Mouse (Mus musculus) cerebellum, adult 11 months (tissue): Measurements from ENCODE around the gene Slc26a11.

ENCODE experiments used
- DNase-seq: peaks from one replicate; pipeline ENCODE4 v3.0.0; 2022

Gene Slc26a11

GRCm38 (mm10) chr11:119355443-119356385 is at the start of gene Slc26a11, which contains the start of gene Sgsh:
Gene Slc26a11, plus strand, starts transcription at chr11:119355557.
Gene Sgsh, minus strand, starts transcription at chr11:119355536.
- DNase-seq = peak; percentile 77

DNA sequence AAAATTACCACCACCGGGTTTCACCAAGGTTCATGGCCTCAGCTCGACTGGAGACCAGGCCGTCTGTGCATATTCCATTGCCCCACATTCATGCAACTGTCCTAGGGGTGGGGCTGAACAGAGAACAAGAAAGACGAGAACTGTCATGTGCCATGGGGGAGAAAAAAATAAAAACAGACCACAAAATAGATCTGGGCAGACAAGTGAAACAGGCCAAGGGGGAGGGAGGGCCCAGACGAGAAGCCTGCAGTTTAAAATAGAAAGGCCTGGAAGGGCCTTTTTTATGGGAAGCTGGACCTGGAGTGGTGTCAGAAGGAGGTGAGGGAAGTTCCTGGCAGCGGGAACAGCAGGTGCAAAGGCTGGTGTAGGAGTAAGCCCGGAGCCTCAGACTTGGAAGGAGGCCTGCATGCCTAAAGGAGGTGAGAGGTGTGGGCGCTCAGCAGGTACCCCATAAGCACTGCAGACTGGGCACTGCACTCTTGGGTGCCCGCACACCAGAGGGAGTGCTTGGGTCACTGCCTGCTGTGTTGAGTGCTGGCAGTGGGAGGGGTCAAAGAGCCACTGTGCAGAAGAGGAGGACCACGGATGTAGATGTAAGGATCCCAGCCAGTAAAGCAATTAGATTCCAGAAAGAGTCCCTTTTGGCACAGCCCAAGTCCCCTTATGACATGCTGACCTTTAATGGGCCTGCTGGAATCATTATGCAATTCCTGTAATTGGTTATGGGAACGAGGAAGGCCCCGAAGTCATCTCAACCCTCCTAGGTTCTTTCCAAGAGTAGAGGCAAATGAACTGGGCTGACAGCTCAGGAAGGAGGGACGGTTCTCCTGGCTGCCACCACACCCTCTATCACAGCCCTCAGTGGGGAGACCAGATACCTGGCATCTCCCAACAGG is 48.3 kb upstream of the Slc26a11 start:
- no peak for DNase-seq

DNA sequence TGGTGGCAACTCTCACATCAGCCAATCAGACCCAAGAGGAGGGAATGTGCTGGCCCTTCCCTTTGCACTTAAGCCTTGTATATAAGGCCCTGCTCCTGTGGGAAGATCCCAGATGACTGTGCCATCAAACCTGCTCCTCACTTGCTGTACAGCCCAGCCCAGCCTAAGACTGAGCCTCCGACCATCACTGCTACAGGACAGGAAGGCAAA is 47.8 kb upstream of the Slc26a11 start, which contains the start of gene Card14:
Gene Card14 (plus strand): TSS at position 111 of the 210 bp plus-strand sequence.
- no peak for DNase-seq

- no peak for DNase-seq
These were observed 47.4 kb upstream of the Slc26a11 start for GRCm38 (mm10) chr11:119307916-119308315.

- no peak for DNase-seq
These were observed 44.7 kb upstream of the Slc26a11 start for GRCm38 (mm10) chr11:119310621-119311020.

DNA sequence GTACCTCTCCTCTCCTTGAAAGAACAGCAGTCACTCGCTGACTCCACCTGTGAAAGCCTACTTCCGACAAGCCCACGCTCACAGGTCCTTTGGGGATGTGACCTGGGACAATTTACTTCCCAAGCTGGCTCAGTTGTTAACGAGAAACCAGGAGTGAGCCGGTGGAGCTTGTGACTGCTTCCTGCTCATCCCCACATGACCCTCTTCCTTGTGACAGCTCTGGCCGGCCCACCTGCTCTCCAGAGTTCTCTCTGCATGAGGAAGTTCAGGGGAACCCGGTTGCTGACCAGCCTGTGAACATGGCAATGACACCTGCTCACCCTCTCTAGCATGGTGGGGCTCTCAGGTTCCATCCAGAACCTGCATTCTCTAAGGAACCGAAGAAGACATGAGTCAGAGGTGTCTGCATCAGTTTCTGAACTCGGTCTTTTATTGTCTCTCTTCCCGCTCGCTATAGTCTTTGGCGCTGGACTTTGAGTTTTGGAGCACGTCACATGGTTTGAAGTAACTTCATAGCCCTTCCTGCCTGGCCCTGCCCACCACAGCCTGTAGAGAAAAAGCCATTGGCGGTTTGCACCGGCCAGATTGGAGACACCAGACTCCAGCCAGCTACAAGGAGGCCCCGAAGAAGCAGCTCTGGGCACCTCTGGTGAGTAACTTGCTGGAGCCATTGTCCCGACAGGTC is 41.0 kb upstream of the Slc26a11 start:
- no peak for DNase-seq

DNA sequence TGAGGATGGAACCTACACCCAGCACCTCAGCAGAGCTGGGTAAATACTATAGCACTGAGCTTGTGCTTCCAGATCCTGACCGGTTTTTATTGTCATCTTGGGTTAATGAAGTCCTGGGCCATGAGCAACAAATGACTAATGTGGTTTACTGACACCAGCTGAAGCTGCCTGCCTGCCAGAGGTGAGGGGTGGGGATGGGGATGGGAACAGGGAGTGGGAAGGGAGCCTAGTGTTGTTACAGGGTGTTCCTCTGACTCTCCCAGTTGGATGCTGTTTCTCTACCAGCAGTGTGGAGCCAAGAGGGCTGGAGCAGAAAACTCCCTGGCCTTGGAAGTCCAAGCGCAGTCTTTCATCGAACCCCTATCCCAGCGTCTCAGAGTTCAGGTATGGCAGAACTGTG is 38.6 kb upstream of the Slc26a11 start:
- no peak for DNase-seq

DNA sequence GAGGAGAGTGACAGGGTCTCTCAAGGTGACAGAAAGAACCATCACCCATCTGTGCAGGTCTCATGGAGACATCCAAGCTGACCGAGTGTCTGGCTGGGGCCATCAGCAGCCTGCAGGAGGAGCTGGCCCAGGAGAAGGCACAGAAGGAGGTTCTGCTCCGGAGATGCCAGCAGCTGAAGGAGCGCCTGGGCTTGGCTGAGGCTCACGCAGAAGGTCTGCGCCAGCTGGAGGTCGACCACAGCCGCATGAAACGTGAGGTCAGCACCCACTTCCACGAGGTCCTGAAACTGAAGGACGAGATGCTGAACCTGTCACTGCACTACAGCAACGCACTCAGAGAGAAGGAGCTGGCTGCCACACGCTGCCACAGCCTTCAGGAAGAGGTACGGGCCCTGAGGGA is 32.8 kb upstream of the Slc26a11 start:
- DNase-seq = no peak

DNA sequence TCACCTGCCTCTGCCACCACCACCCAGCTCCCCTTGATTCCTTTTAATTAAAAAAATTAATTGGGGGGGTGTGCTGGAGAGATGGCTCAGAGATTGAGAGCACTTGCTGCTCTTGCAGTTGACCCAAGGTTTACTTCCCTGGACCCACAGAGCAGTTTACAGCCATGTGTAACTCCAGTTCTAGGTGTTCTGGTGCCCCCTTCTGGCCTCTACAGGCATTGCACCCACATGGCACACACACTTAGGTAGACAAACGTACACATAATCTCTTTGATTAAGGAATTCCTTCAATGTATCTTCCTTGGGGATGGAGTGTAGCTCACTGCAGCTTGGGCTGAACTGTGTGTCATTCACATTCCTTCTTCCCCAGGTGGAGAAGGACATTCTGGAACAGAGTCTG is 30.3 kb upstream of the Slc26a11 start:
- DNase-seq = no peak

GRCm38 (mm10) chr11:119330592-119330991 is 24.8 kb upstream of the Slc26a11 start:
- no peak for DNase-seq

GRCm38 (mm10) chr11:119331970-119332369 is 23.4 kb upstream of the Slc26a11 start:
- DNase-seq = no peak

GRCm38 (mm10) chr11:119338271-119339059 is 16.9 kb upstream of the Slc26a11 start:
- DNase-seq = no peak

DNA sequence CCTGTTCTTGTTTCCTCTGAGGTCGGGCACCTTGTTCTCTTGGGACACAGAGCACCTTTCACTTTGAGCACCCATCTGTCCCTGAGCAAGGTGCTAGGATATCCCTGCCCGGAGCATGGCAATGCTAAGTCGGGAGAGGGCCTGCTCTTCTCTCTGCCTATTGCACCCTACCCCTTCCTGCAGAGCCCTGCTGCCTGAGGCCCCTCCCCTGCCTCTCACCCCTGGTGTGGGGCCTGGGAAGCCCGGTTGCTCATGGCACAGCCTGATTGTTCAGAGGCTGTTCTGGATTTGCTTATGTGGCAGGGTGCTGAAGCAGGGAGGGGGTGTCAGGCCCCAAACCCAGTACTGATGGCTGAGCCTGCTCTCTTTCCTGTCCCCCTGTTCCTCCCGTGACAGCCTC is 16.2 kb upstream of the Slc26a11 start:
- no peak for DNase-seq

- peak; percentile 55 for DNase-seq
These were observed 15.7 kb upstream of the Slc26a11 start for GRCm38 (mm10) chr11:119339637-119340036.

DNA sequence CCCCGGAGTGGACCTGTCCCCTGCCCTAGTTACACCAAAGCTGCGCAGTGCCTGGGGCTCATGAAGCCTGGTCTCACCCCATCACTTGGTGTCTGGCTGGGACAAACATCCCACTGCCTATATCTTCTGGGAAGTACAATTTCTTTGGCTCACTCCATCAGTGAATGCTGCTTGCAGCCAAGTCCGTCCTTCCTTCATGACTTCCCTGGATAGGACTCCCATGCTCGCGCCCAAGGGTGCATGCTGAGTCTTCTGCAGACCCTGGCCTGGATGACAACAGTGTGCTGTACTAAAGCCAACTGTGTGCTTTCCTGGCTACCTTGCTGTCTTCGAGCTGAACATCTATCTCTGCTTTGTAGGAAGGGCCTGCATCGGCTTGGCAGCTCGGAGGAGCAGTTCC is 11.2 kb upstream of the Slc26a11 start:
- no peak for DNase-seq

GRCm38 (mm10) chr11:119344865-119345264 is 10.5 kb upstream of the Slc26a11 start:
- DNase-seq = no peak

- no peak for DNase-seq
These were observed 8.2 kb upstream of the Slc26a11 start for GRCm38 (mm10) chr11:119347125-119347524.

- no peak for DNase-seq
These were observed 3.2 kb upstream of the Slc26a11 start for GRCm38 (mm10) chr11:119352113-119352512.

GRCm38 (mm10) chr11:119353946-119354345 is 1.4 kb upstream of the Slc26a11 start:
- peak; percentile 26 for DNase-seq

DNA sequence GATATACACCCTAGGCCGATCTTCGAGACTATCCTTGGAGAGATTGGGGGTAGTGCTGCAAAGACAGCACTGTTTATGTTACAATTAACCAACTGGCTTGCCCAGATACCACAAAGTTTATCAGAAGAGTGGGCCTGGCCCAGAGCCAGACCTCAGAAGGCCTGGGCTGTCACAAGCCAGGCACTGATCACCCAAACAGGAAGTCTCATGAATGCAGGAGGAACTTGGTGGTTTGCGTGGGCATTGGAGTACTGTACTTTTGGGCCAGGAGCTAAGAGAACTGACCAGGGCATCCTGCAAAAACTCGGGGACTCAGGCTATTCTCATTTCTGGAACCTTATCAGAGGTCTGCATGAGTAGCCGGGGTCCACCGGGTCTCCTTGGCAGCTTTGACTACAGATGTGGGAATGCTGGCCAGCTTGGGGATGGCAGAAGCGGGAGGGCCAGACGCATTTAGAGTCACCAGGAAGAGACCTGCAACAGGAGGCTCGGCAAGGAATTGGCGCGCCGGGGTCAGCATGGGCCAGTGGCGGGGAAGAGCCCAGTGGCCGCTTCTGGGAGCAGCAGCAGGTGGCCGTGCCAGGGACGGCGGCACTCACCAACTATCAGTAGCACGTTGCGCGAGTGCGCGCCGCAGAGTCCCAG is 437 bp upstream of the Slc26a11 start:
- peak; percentile 22 for DNase-seq

GRCm38 (mm10) chr11:119359089-119359488 is 3.7 kb downstream of the Slc26a11 start:
- no peak for DNase-seq
